Mouse (Mus musculus) gastrocnemius, postnatal 25 days (tissue): ENCODE measurements around the gene Bst2. TPM values are rescaled to one million over a fixed set of nuclear protein-coding genes. Genes with fewer than 3 reads are reported as not detected.

Source experiments
- DNase-seq: peaks from one replicate; pipeline ENCODE4 v3.0.0; 2022
- total RNA-seq, 2 experiments: library from RNA; stranded (reverse); gene quantifications; 1 replicate in 1 of 2; 2 replicates in 1 of 2; pipeline ENCODE4 v1.2.3; 2021

The Bst2 gene
- total RNA-seq, 2 experiments from 2014 or later = 7.6 to 8.9 TPM

DNA sequence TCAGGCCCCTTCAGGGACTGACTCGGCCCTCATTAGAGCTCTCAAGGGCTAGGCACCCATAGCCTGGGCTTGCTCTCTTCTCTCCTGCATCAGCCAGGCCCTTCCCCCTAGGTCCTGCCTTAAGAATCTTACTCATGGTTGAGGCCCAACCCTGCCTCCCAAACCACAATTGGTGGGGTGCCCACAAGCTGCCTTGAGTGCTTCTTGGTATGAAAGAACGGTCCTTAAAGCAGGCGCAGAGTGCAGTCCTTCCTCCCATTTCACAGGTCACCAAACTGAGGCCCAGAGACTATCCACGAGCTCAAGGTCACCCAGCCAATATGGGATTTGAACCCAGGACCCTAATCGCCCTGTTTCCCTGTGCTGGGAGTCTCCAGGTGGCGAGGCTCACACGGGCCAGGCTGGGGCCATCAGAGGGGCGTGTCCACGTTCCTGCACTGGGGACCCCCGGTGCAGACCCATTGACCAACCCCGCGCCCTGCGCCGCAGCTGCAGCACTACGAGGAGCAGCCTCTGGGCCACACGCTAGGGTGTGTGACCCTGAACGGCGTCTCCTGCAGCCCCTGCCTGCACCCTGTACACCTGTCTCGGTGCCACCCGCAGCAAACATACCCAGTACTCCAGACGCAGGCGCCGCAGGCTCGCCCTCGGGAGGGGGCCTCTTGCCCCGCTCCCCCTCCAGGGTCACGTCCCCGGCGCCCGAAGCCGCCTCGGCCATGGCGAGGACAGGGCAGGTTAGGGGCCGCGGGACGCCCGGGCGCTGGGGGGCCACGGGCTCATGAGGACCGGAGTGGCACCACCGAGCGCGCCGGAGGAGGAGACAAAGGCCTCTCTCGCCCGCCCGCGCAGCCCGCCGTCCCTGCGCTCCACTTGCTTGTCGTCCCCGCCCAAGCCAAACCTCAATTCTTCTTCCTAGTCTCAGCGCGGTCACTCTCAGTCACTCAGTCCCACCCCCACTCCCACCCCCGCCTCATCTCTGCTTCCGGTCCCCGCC, 51.8 kb downstream of the Bst2 start, which contains the start of gene Ano8:
Ano8 (minus strand) TSS at position 822 of the 994 bp plus-strand sequence.
- peak; percentile 86 for DNase-seq

DNA sequence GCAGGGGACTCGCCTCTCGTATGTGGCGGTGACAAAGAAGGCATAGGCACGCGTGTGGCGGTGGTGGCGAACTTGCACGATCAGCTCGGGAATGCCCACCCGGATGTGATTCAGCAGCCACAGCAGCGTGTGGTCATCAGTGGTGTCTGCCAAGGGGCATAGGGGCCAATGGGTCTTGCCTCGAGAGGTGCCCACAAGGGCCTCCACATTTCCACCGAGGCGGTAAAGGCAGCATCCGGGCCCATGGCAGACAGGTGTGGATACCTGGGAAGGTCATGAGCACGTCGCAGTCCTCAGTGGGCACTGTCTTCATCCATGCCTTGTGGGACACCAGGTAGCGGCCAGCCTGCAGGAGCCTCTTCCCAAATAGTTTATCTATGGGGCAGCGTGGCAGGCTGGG, 52.5 kb downstream of the Bst2 start:
- no peak for DNase-seq

Other genes with a start within 250 kb of the Bst2 start
- gene Use1, start 170.6 kb downstream of the Bst2 start, total RNA-seq = 10 to 100 TPM; 84.5 to 94.4 TPM
- 1 to 10 TPM; 6.9 to 8.0 TPM for gene Ocel1, start 166.2 kb downstream of the Bst2 start, total RNA-seq
- 10 to 100 TPM; 21.6 to 21.7 TPM for gene Nr2f6, start 155.5 kb downstream of the Bst2 start, total RNA-seq
- 1 to 10 TPM; 5.5 to 9.9 TPM for gene Ushbp1, start 141.7 kb downstream of the Bst2 start, total RNA-seq
- 10 to 100 TPM; 59.2 to 71.2 TPM for gene Babam1, start 140.6 kb downstream of the Bst2 start, total RNA-seq
- gene Ankle1, start 131.4 kb downstream of the Bst2 start, total RNA-seq = under 1 TPM; 0.20 to 0.29 TPM
- gene Abhd8, start 73.8 kb downstream of the Bst2 start, total RNA-seq = 10 to 100 TPM; 27.6 to 28.9 TPM
- gene Mrpl34, start 72.5 kb downstream of the Bst2 start, total RNA-seq = 10 to 100 TPM; 62.6 to 75.2 TPM
- 10 to 100 TPM; 23.9 to 24.9 TPM for gene Dda1, start 68.3 kb downstream of the Bst2 start, total RNA-seq
- gene Ano8, start 51.5 kb downstream of the Bst2 start, total RNA-seq = 10 to 100 TPM; 17.1 to 18.4 TPM
- 10 to 100 TPM in 1 of 2 experiments, 1 to 10 TPM in 1; 9.6 to 11.5 TPM for gene Gtpbp3, start 49.4 kb downstream of the Bst2 start, total RNA-seq
- 10 to 100 TPM in 1 of 2 experiments, 1 to 10 TPM in 1; 8.4 to 22.5 TPM for gene Plvap, start 25.7 kb downstream of the Bst2 start, total RNA-seq
- gene Ccdc194, start 11.7 kb downstream of the Bst2 start, total RNA-seq = not detected
- gene Mvb12a, start 5.5 kb upstream of the Bst2 start, total RNA-seq = 10 to 100 TPM; 23.0 to 23.6 TPM
- gene Tmem221, start 21.4 kb upstream of the Bst2 start, total RNA-seq = not detected
- under 1 TPM in 1 of 2 experiments, not detected in 1; 0.24 TPM for gene Nxnl1, start 29.1 kb upstream of the Bst2 start, total RNA-seq
- 10 to 100 TPM; 62.6 to 62.9 TPM for gene Slc27a1, start 31.4 kb upstream of the Bst2 start, total RNA-seq
- 10 to 100 TPM; 26.3 to 26.9 TPM for gene Pgls, start 54.7 kb upstream of the Bst2 start, total RNA-seq
- gene Fam129c, start 60.2 kb upstream of the Bst2 start, total RNA-seq = under 1 TPM; 0.29 to 0.38 TPM
- gene Colgalt1, start 73.5 kb upstream of the Bst2 start, total RNA-seq = 10 to 100 TPM; 35.3 to 36.0 TPM
- under 1 TPM in 1 of 2 experiments, not detected in 1; 0.29 TPM for gene Unc13a, start 134.3 kb upstream of the Bst2 start, total RNA-seq
- 1 to 10 TPM; 1.9 to 3.0 TPM for gene Jak3, start 138.8 kb upstream of the Bst2 start, total RNA-seq
- gene Insl3, start 151.8 kb upstream of the Bst2 start, total RNA-seq = 1 to 10 TPM in 1 of 2 experiments, under 1 TPM in 1; 0.49 to 2.7 TPM
- 1 to 10 TPM; 1.5 to 3.8 TPM for gene B3gnt3, start 164.3 kb upstream of the Bst2 start, total RNA-seq
- not detected for gene Fcho1, start 188.3 kb upstream of the Bst2 start, total RNA-seq